Mouse (Mus musculus): Measurements from ENCODE around the gene Srsf1. TPM values are rescaled to one million over a fixed set of nuclear protein-coding genes. Genes with fewer than 3 reads are reported as not detected.

The Srsf1 gene
- polyA plus RNA-seq, 1 experiment, result 52.4 TPM

GRCm38 (mm10) chr11:88069246-88069570, 22.0 kb downstream of the Srsf1 start:
- peak overlapping the region; percentile 96 for H3K4me3 ChIP-seq (ENCODE audit: low read depth, low read length)
- WGBS, result 1% methylated on average over 12 of the region's 12 CpGs
- H3K36me3 ChIP-seq (ENCODE audit: control insufficient read depth, insufficient read depth, low read length), result peaks cover 7% of the 10 kb centered on the region
- TF ChIP-seq POLR2A (IDR thresholded peaks at IDR 0.05; ENCODE audit: low read depth, low read length), result no peak
- no peak for TF ChIP-seq CTCF (IDR thresholded peaks at IDR 0.05; ENCODE audit: extremely low read depth, insufficient read length, insufficient replicate concordance, low read depth, low read length)
- no peaks in the 10 kb centered on the region for H3K27me3 ChIP-seq (ENCODE audit: control insufficient read depth, insufficient read depth, low read length)
- H3K27ac ChIP-seq (ENCODE audit: insufficient read depth, low read depth, low read length), result 0 out of 2 replicates have a peak overlapping the region, but pooled peaks have one; percentile 21
- H3K4me1 ChIP-seq (ENCODE audit: control insufficient read depth, insufficient read depth, insufficient read length, low read length), result peaks cover 4% of the 10 kb centered on the region; the same call in 1 of the 2 replicates

GRCm38 (mm10) chr11:88070392-88070791, 23.2 kb downstream of the Srsf1 start:
- Histone ChIP-seq H3K27ac (ENCODE audit: insufficient read depth, low read depth, low read length) (no peak overlapping the region), H3K36me3 (ENCODE audit: control insufficient read depth, insufficient read depth, low read length) (peaks cover 15% of the 10 kb centered on the region), H3K4me1 (ENCODE audit: control insufficient read depth, insufficient read depth, insufficient read length, low read length) (peaks cover 4% of the 10 kb centered on the region; the same call in 1 of the 2 replicates), H3K27me3 (ENCODE audit: control insufficient read depth, insufficient read depth, low read length) (no peaks in the 10 kb centered on the region), H3K4me3 (ENCODE audit: low read depth, low read length) (no peak overlapping the region)
- WGBS, result 17% methylated on average over 4 of the region's 4 CpGs
- no peak for TF ChIP-seq POLR2A (IDR thresholded peaks at IDR 0.05; ENCODE audit: low read depth, low read length)
- TF ChIP-seq CTCF (IDR thresholded peaks at IDR 0.05; ENCODE audit: extremely low read depth, insufficient read length, insufficient replicate concordance, low read depth, low read length), result no peak

GRCm38 (mm10) chr11:88071113-88071512, 23.9 kb downstream of the Srsf1 start:
- Histone ChIP-seq H3K36me3 (ENCODE audit: control insufficient read depth, insufficient read depth, low read length) (peaks cover 19% of the 10 kb centered on the region), H3K27ac (ENCODE audit: insufficient read depth, low read depth, low read length) (no peak overlapping the region), H3K27me3 (ENCODE audit: control insufficient read depth, insufficient read depth, low read length) (no peaks in the 10 kb centered on the region), H3K4me1 (ENCODE audit: control insufficient read depth, insufficient read depth, insufficient read length, low read length) (peaks cover 4% of the 10 kb centered on the region; the same call in 1 of the 2 replicates), H3K4me3 (ENCODE audit: low read depth, low read length) (no peak overlapping the region)
- WGBS, result 34% methylated on average over 5 of the region's 5 CpGs
- TF ChIP-seq POLR2A (IDR thresholded peaks at IDR 0.05; ENCODE audit: low read depth, low read length), result no peak
- no peak for TF ChIP-seq CTCF (IDR thresholded peaks at IDR 0.05; ENCODE audit: extremely low read depth, insufficient read length, insufficient replicate concordance, low read depth, low read length)

GRCm38 (mm10) chr11:88073343-88073875, 26.2 kb downstream of the Srsf1 start:
- Histone ChIP-seq H3K27me3 (ENCODE audit: control insufficient read depth, insufficient read depth, low read length) (no peaks in the 10 kb centered on the region), H3K4me3 (ENCODE audit: low read depth, low read length) (no peak overlapping the region), H3K27ac (ENCODE audit: insufficient read depth, low read depth, low read length) (no peak overlapping the region), H3K36me3 (ENCODE audit: control insufficient read depth, insufficient read depth, low read length) (peaks cover 33% of the 10 kb centered on the region), H3K4me1 (ENCODE audit: control insufficient read depth, insufficient read depth, insufficient read length, low read length) (peaks cover 4% of the 10 kb centered on the region; the same call in 1 of the 2 replicates)
- TF ChIP-seq CTCF (IDR thresholded peaks at IDR 0.05; ENCODE audit: extremely low read depth, insufficient read length, insufficient replicate concordance, low read depth, low read length) (no peak), POLR2A (IDR thresholded peaks at IDR 0.05; ENCODE audit: low read depth, low read length) (no peak)
- 77% methylated on average over 14 of the region's 14 CpGs for WGBS

GRCm38 (mm10) chr11:88075701-88076100, 28.5 kb downstream of the Srsf1 start:
- Histone ChIP-seq H3K36me3 (ENCODE audit: control insufficient read depth, insufficient read depth, low read length) (peaks cover 50% of the 10 kb centered on the region), H3K27ac (ENCODE audit: insufficient read depth, low read depth, low read length) (no peak overlapping the region), H3K4me1 (ENCODE audit: control insufficient read depth, insufficient read depth, insufficient read length, low read length) (peaks cover 4% of the 10 kb centered on the region; the same call in 1 of the 2 replicates), H3K4me3 (ENCODE audit: low read depth, low read length) (no peak overlapping the region), H3K27me3 (ENCODE audit: control insufficient read depth, insufficient read depth, low read length) (no peaks in the 10 kb centered on the region)
- 70% methylated on average over 1 of the region's 1 CpGs for WGBS
- TF ChIP-seq POLR2A (IDR thresholded peaks at IDR 0.05; ENCODE audit: low read depth, low read length) (no peak), CTCF (IDR thresholded peaks at IDR 0.05; ENCODE audit: extremely low read depth, insufficient read length, insufficient replicate concordance, low read depth, low read length) (no peak)

GRCm38 (mm10) chr11:88076394-88076793, 29.2 kb downstream of the Srsf1 start:
- TF ChIP-seq POLR2A (IDR thresholded peaks at IDR 0.05; ENCODE audit: low read depth, low read length) (no peak), CTCF (IDR thresholded peaks at IDR 0.05; ENCODE audit: extremely low read depth, insufficient read length, insufficient replicate concordance, low read depth, low read length) (no peak)
- Histone ChIP-seq H3K36me3 (ENCODE audit: control insufficient read depth, insufficient read depth, low read length) (peaks cover 57% of the 10 kb centered on the region), H3K27me3 (ENCODE audit: control insufficient read depth, insufficient read depth, low read length) (no peaks in the 10 kb centered on the region), H3K4me3 (ENCODE audit: low read depth, low read length) (no peak overlapping the region), H3K27ac (ENCODE audit: insufficient read depth, low read depth, low read length) (no peak overlapping the region), H3K4me1 (ENCODE audit: control insufficient read depth, insufficient read depth, insufficient read length, low read length) (no peaks in the 10 kb centered on the region)
- WGBS, result 65% methylated on average over 1 of the region's 1 CpGs

GRCm38 (mm10) chr11:88083699-88084098, 36.5 kb downstream of the Srsf1 start:
- Histone ChIP-seq H3K27ac (ENCODE audit: insufficient read depth, low read depth, low read length) (no peak overlapping the region), H3K4me3 (ENCODE audit: low read depth, low read length) (no peak overlapping the region), H3K36me3 (ENCODE audit: control insufficient read depth, insufficient read depth, low read length) (peaks cover 31% of the 10 kb centered on the region), H3K4me1 (ENCODE audit: control insufficient read depth, insufficient read depth, insufficient read length, low read length) (no peaks in the 10 kb centered on the region), H3K27me3 (ENCODE audit: control insufficient read depth, insufficient read depth, low read length) (no peaks in the 10 kb centered on the region)
- no peak for TF ChIP-seq CTCF (IDR thresholded peaks at IDR 0.05; ENCODE audit: extremely low read depth, insufficient read length, insufficient replicate concordance, low read depth, low read length)
- TF ChIP-seq POLR2A (IDR thresholded peaks at IDR 0.05; ENCODE audit: low read depth, low read length), result no peak
- WGBS, result 69% methylated on average over 6 of the region's 6 CpGs

Data from small intestine, adult 2 months (tissue).